Mouse (Mus musculus): Measurements from ENCODE around the gene Fndc1. TPM values are rescaled to one million over a fixed set of nuclear protein-coding genes. Genes with fewer than 3 reads are reported as not detected.

Fndc1 gene
- polyA plus RNA-seq, 1 experiment = 56.7 TPM

DNA sequence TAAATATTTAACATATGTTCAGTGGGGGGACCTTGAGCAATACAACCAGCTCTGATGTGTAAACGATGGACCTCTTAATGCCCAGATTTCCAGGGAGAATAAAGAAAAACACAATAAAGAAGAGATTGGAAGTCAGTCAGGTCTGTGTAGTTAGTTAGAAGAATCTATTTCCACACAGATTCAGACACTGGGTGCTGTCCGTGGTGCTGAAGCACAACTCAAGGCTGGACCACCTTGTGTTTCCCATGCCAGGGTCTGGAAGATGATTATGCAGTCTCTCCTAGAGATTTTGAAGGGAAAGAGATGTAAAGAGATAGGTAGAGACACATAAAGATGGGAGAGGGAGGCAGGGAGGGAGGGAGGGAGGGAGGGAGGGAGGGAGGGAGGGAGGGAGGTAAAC, 86.1 kb downstream of the Fndc1 start:
- Histone ChIP-seq H3K4me3 (ENCODE audit: insufficient read depth, low read length) (no peak overlapping the region), H3K27ac (ENCODE audit: insufficient read depth, low read length) (no peak overlapping the region), H3K4me1 (ENCODE audit: control insufficient read depth, insufficient read depth, low read length) (no peaks in the 10 kb centered on the region)
- TF ChIP-seq CTCF (IDR thresholded peaks at IDR 0.05; ENCODE audit: borderline replicate concordance, insufficient read depth, low read length) (no peak), POLR2A (IDR thresholded peaks at IDR 0.05; ENCODE audit: low read depth, low read length) (no peak)

DNA sequence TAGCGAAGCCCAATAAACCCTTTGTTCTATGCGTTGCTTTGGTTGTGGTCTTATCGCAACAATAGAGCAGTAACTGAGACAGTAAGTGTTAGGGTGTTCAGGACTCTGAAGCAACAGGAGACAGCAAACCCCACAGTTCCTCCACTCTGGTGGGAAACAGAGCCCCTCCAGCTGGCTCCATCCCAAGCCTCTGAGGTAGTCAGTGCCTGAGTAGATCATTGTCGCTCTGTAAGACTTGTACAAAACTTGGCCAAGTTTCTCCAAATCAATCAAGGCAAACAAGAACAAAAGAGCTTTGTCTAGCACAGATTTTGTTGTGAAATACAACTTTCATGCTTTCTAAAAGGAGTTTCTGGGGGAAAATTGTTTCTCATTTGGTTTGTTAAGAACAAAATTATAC, 104.1 kb downstream of the Fndc1 start:
- Histone ChIP-seq H3K27ac (ENCODE audit: insufficient read depth, low read length) (no peak overlapping the region), H3K4me3 (ENCODE audit: insufficient read depth, low read length) (no peak overlapping the region), H3K4me1 (ENCODE audit: control insufficient read depth, insufficient read depth, low read length) (no peaks in the 10 kb centered on the region)
- no peak for TF ChIP-seq CTCF (IDR thresholded peaks at IDR 0.05; ENCODE audit: borderline replicate concordance, insufficient read depth, low read length)

DNA sequence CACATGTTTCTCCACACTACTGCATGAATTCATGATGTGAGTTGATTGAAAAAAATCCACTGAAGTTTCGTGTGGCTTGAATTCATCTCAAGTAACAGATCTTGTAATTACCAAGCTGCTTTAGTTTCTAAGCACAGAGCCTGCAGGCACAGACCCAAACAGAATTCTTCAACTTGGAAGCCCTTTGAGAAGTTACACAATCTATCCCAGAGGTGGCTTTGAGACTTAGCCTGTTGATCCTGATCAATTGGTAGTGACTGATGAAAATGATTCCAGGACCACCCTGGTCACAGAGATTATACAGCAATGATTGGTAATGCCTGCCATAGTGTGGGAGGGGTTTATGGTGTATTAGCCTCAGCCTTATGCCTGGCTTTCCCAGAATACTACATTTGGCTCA, 108.2 kb downstream of the Fndc1 start:
- TF ChIP-seq POLR2A (IDR thresholded peaks at IDR 0.05; ENCODE audit: low read depth, low read length) = no peak
- TF ChIP-seq CTCF (IDR thresholded peaks at IDR 0.05; ENCODE audit: borderline replicate concordance, insufficient read depth, low read length) = no peak
- Histone ChIP-seq H3K27ac (ENCODE audit: insufficient read depth, low read length) (no peak overlapping the region), H3K4me3 (ENCODE audit: insufficient read depth, low read length) (no peak overlapping the region), H3K4me1 (ENCODE audit: control insufficient read depth, insufficient read depth, low read length) (no peaks in the 10 kb centered on the region)

DNA sequence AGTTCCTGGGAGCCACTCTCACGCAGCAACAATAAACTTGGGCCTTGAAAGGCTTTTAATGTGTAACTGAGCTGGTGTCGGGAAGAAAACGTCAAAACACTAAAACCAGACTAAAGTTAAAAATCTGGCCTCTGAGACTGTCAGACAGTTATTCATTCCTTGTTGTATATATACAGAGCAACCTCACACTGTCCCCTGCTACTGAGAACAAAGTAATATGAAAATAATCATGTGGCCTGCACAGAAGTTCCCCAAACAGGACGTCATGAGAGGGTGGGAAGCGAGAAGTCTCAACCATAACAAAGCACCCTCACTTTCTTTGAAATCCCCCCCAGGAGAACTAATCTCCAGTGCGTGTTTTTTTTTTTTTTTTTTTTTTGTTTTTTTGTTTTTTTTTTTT, 109.2 kb downstream of the Fndc1 start:
- no peak overlapping the region for H3K4me3 ChIP-seq (ENCODE audit: insufficient read depth, low read length)
- no peaks in the 10 kb centered on the region for H3K4me1 ChIP-seq (ENCODE audit: control insufficient read depth, insufficient read depth, low read length)
- no peak overlapping the region for H3K27ac ChIP-seq (ENCODE audit: insufficient read depth, low read length)
- TF ChIP-seq POLR2A (IDR thresholded peaks at IDR 0.05; ENCODE audit: low read depth, low read length) (no peak), CTCF (IDR thresholded peaks at IDR 0.05; ENCODE audit: borderline replicate concordance, insufficient read depth, low read length) (no peak)

DNA sequence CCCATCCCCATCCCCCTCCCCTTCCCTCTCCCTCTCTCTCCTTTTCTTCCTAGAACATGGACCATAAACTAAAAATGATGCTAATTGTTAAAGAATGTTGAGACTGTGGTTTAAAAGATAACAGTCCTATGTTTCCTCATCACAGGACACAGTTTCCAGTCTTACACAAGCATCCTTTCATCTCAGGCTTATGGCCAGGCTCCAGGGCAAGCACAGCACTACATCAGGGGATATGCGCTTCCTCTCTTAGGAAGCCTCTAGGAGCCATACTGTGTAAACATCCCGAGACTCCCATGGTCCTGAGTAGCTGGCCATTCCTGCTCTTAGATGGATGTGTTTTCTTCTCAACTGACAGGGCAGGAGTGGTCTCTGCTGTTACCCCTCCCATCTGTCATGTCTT, 114.1 kb downstream of the Fndc1 start:
- TF ChIP-seq CTCF (IDR thresholded peaks at IDR 0.05; ENCODE audit: borderline replicate concordance, insufficient read depth, low read length) (no peak), POLR2A (IDR thresholded peaks at IDR 0.05; ENCODE audit: low read depth, low read length) (no peak)
- Histone ChIP-seq H3K27ac (ENCODE audit: insufficient read depth, low read length) (no peak overlapping the region), H3K4me1 (ENCODE audit: control insufficient read depth, insufficient read depth, low read length) (no peaks in the 10 kb centered on the region), H3K4me3 (ENCODE audit: insufficient read depth, low read length) (no peak overlapping the region)

DNA sequence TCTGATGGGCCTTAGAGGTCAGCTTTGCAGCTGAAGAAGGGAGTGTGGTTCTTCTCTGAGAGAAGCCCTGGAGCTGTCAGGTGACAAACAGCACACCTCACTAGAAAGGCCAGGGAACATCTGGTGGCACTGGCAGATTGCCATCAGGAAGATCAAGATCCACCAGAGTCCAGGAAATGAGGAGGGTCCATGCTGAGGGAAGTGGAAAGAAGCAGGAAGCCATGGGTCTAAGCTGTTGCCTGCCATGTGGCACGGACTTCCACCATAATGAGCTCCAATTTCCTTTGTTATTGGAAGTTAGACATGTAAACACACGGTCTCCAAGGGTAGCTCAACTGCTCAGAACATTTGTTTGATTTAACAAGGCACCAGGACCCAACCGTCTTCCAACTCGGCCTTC, 120.0 kb downstream of the Fndc1 start:
- H3K4me1 ChIP-seq (ENCODE audit: control insufficient read depth, insufficient read depth, low read length) = no peaks in the 10 kb centered on the region
- TF ChIP-seq POLR2A (IDR thresholded peaks at IDR 0.05; ENCODE audit: low read depth, low read length) (no peak), CTCF (IDR thresholded peaks at IDR 0.05; ENCODE audit: borderline replicate concordance, insufficient read depth, low read length) (no peak)
- H3K27ac ChIP-seq (ENCODE audit: insufficient read depth, low read length) = no peak overlapping the region
- no peak overlapping the region for H3K4me3 ChIP-seq (ENCODE audit: insufficient read depth, low read length)

DNA sequence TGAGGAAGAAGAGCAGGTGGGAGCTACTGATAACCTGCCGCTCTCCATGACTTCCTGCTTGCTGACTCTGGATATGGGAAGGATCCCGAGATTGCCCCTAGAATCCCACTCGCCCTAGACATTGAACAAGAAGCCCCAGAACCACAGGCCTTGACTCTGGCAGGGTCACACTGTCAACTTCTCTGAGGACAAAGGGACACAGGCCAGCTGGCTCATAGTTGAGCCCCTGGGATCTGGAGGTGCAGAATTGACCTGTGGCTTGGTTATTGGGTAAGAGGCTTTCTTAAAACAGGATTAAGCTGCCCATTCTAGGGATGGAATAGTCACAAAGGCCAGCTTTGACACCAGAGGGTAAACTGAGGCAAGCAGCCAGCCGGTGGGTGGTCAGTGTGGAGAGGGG, 136.8 kb downstream of the Fndc1 start:
- TF ChIP-seq POLR2A (IDR thresholded peaks at IDR 0.05; ENCODE audit: low read depth, low read length) (no peak), CTCF (IDR thresholded peaks at IDR 0.05; ENCODE audit: borderline replicate concordance, insufficient read depth, low read length) (no peak)
- no peaks in the 10 kb centered on the region for H3K4me1 ChIP-seq (ENCODE audit: control insufficient read depth, insufficient read depth, low read length)

More for the DNA sequence above, 136.8 kb downstream of the Fndc1 start:
- no peak overlapping the region for H3K27ac ChIP-seq (ENCODE audit: insufficient read depth, low read length)
- no peak overlapping the region for H3K4me3 ChIP-seq (ENCODE audit: insufficient read depth, low read length)

Other genes starting within 250 kb of the Fndc1 start
- gene Tagap, start 98.7 kb upstream of the Fndc1 start, polyA plus RNA-seq (2011; ENCODE audit: insufficient read length, low read depth, missing spikeins) = not detected in 2 replicates
- gene Rsph3a, start 118.3 kb upstream of the Fndc1 start, polyA plus RNA-seq (2011; ENCODE audit: insufficient read length, low read depth, missing spikeins) = 41.1 and 43.9 TPM in 2 replicates

All from embryonic fibroblast, embryonic 13.5 days (primary cell).